Mouse (Mus musculus): ENCODE results near the gene Fam129b. TPM values are rescaled to one million over a fixed set of nuclear protein-coding genes. Genes with fewer than 3 reads are reported as not detected.
"Not testable (repeated sequence)": the region's sequence is repeated elsewhere in the genome, so short reads cannot be mapped to it uniquely, and the experiment has no call there.

The Fam129b gene
- 10 to 100 TPM; 22.6 to 26.3 TPM for total RNA-seq (2021)
- long read RNA-seq, transcript Fam129b-201 (14 exons, 3,714 nt): major isoform, 8 of 11 reads
- long read RNA-seq, partial matches to known transcripts: 1 of 11 reads
- long read RNA-seq, other reads (novel, unspliced or antisense): 2 of 11 reads

DNA sequence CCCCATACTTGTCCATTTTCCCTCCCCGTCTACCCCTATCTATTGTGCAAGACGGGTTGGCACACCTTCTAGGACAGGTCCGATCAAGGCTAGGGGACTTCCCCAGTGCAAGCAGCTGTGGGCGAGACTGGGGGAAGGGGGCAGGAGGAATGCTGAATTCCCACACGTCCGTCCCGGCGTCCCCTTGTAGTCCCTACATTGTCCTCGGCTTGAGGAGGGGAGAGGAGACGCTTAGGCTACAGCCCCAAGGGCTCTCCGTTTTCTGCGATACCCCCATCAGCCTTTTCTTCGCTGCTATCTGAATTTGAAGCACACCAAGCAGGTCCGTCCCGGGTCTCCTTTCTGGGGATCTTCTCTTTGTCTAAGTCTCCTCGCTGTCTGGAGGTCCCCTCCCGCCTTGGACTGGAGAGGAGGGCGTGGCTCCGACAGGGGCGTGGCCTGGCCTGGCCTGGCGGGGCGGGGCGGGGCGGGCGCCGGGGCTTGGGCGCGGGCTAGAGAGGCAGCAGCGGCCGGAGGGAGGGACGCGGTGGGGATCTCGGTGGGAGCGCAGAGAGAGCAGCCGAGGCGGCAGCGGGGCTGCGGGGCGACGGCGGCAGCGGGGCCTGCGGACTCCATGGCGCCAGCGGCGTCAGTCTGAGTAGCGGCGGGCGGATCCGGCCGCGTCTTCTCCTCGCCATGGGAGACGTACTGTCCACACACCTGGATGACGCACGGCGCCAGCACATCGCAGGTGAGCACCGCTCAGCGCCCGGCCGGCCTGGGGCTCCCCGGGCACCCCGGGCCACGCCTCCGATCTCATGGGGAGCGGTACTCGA, at the start of gene Fam129b:
Gene Fam129b (plus strand): TSS at position 440 of the 815 bp plus-strand sequence.
- DNase-seq (ENCODE audit: low spot score in 2 of 2): peak; percentile 76 to 82

DNA sequence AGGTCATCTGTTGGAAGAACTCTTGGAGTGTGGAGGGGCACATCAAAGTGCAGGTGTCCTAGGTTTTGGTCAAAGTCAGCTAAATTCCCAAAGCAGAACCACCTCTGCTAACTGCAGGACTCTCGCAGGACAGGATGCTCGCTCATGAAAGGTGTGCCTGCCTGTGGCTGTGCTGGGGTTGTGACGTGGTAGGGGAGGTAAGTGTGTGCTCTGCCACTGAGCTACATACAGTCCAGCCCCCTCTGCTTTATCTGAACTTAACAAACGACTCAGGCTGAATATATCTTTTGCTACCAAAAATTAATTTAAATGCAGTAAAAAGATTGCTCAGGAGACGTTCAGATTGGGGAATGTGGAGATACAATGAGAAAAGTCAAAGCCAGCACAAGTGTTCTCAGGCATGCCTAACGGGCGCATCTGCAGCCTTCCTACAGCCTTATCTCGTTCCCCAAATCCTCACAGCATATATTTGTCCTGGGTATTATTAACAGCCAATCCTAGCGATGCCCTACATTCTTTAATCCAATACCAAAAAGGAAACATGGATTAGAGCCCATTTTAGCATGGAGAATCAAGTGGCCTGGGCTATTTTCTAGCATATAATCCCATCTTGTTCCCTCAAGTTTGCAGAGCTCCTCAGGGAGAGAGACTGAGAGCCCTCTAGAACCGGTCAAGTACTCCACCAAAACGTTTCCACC, 46.8 kb upstream of the Fam129b start:
- no peak for DNase-seq (ENCODE audit: low spot score in 2 of 2)

DNA sequence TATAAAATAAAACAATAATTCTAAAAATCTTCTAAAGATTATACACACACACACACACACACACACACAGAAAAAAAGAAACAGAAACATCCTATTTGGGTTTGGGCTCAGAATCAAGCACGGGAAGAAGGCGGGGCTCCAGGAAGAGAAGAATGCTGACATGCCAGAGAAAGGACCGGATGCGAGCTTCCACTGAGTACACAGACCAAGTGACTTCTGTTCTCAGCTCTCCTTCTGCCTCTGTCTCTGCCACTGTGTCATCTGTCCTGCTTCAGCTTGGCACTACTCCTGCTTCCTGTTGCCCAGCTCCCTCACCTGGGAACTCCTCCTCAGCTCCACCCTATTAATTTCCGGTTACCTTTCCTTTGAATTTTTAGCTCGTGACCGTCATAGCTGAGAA, 41.4 kb upstream of the Fam129b start:
- DNase-seq (ENCODE audit: low spot score in 2 of 2): no peak

DNA sequence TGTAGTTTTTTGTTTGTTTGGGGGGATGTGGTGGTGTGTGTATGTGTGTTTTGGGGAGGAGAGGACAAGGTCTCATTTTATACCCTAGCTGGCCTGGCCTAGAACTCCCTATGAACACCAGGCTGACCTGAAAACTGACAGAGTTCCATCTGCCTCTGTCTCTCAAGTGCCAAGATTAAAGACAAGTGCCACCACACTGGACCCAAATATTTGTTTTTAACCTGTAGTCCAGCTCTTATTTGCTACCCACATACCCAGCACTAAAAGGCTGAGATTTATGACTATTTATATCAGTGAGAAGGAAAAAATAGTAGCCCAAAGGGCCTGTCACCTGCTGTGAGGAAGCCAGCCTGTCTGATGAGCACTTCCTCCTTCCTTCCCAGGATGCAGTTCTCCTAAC, 40.3 kb upstream of the Fam129b start:
- no peak for DNase-seq (ENCODE audit: low spot score in 2 of 2)

DNA sequence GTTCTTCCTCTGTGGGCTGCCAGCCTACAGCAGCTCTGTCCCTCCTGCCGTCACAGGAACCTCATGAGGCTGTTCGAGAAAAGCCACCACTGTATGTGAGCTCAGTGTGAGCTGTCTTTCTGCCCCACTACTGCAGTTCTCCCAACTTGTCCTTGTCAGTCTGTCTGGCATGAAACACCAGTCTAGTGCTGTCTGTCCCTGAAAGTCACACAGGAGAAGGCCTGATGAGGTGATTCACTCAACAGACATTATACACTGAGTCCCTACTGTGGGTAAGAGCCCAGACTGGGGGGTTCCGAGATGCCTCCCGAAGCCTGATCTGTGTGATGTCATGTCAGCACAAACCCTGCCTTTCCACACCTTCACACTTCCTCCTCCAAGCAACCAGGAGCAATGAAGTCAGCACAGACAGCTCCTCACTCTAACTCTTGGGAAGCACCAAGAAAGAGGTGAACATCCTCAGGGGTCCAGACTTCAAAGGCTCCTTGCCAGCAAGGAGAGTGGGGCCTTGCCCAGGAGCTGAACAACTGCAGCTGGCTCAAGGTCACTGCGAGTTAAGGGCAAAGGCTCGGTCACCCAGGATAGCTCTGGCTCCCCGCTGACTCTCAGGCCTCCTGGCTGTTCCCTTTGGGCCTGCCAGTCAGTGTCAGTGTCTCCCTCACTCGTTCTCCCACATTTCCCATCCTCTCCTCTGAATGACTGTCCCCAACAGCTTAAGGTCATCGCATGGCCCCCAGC, 37.6 kb upstream of the Fam129b start:
- DNase-seq (ENCODE audit: low spot score in 2 of 2): no peak

DNA sequence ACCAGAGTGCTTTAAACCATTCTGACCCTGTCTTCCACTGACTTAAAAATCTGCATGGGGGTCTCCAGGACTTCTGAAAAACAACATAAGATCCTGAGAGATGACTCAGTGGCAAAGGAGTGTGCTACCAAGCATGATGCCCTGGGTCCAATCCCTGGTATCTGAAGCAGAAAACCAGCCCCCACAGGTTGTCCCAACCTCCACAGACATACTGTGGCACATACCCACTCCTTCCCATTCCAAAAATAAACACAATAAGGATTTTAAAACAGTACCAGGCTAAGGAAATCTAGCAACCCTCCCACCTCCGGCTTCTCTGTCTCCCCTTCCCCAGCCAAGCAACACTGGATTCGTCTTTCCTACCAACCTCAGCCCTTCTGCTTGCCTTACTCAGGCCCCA, 36.7 kb upstream of the Fam129b start:
- DNase-seq (ENCODE audit: low spot score in 2 of 2): no peak

DNA sequence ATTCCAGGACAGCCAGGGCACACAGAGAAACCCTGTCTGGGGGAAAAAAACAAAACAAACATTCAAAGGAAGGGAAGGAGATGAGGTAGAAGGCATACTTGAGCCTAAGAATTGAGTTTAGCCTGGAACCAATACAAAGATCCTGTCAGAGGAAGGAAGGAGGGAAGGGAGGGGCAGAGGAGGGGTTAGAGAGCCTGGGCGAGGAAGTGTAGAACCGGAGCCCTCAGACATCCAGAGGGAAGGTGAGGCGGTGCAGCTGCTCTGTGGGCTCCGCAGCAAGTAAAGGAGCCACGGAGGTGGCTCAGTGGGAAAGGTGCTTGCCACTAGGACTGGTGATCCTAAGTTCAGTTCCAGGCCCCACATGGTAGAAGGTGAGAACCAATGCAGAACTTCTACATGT, 34.8 kb upstream of the Fam129b start:
- no peak for DNase-seq (ENCODE audit: low spot score in 2 of 2)

DNA sequence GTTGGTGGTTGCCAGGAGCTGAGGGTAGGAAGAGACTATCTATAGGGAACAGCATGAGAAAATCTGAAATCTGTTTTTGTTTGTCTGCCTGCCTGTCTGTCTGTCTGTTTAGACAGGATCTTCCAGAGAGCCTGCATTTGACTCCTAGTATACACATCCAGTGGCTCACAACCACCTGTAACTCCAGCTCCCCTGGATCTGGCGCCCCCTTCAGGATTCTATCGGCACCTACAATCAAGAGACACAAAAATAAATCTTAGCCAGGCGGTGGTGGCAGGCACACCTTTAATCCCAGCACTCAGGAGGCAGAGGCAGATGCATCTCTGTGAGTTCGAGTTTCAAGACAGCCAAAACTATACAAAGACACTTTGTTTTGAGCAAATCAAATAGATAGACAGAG, 33.4 kb upstream of the Fam129b start:
- DNase-seq (ENCODE audit: low spot score in 2 of 2): no peak

DNA sequence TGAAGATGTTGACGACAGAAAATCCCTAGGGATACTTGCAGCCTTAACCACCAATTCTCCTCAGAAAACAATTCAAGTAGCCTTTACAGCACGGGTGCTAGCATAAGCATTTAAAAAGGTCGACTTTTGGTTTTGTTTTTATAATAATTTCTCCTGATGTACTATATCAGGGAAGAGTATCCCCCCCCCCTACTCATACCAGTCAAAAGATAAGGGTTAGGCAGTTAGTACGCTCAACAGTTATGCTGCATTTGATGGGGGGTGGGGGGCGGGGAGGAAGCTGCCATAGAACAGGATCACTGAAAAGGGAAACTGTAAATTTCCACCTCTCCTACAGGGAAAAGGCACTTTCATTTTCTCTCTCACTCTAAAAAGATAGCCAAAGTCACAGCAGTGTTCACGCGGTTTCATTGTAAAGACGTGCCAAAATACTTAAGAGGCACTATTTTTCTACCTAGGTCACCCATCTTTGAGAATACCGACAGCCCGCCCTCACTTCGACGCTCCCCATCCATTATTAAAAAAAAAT, 30.3 kb upstream of the Fam129b start:
- no peak for DNase-seq (ENCODE audit: low spot score in 2 of 2)

DNA sequence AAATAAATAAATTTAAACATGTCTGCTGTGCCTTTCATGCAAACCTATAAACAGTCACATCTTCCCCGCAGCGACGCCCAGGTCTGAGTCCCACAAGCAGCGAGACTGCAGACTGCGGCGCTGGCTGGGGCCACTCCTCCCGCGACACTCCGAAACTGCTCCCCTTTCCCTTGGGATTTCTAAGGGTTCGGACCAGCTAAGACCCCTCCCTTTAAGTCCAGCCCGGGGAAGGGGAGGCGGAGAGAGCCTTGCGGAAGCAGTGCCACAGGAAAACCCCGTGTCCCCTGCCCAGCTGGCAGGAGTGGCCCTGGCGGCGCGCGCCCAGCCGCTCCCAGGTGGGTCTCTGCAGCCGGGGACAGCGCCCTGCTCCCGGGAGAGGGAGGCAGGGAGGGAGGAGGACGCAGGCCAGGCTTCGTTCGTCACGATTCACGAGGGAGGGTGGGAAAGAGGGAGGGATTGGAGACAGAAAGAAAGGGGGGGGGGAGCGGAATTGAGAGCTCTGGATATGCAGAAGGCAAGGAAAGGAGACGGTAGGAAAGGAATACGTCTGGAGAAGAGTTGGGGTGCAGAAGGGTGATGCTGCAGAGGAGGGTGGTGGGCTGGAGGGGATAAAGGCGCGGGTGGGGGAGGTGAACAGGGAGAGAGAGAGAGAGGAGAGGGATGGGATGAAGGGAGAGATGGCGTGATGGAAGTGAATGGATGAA, 29.7 kb upstream of the Fam129b start:
- peak; percentile 77 to 79 for DNase-seq (ENCODE audit: low spot score in 2 of 2)

DNA sequence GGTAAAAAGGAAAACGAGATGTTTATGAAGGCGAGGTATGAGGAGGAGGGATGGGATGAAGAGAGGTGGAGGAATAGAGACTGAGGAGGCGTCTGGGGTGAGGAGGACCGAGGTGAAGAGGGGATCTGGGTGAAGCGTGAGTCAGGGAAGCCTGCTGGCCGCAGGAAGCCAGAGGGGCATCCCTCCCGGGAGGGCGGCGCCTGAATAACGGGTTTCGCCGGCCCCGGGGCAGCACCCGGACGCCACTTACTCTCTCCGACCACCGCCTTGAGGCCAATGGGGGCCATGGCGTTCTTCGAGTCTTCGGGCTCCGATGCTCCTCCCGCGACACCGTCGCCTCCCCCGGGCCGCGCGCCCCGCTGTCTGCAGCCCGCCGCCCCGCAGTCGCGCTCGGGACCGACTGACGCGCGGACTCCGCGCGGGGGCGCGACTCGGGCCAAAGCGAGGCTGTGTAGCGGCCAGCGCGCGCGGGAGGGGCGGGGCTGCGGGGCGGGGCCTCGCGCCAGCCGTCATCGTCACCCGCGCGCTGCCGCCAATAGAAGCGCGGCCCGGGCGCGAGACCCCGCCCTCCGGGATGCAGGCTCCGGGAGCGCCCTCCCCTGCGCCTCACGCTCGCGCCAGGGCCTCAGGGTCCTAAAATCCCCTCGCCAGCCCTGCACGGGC, 29.0 kb upstream of the Fam129b start, which contains the start of gene Stxbp1:
Gene Stxbp1 (minus strand): TSS at position 441 of the 663 bp plus-strand sequence.
- peak; percentile 86 to 92 for DNase-seq (ENCODE audit: low spot score in 2 of 2)

DNA sequence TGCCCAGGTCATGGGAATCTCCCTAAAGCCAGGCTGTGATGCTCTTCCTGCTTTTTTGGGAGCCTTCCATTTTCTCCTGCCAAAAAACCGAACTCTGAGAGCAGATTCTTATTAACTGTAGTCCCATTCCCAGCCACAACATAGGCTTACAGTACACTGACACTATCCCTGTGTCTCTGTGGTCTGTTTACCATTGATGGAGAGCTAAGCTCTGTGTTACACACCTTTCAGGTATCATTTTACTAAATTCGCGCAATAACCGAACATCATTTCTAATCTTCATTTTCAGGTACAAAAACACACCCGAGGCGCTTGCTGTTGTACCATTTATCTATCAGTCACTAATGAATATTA, 28.5 kb upstream of the Fam129b start:
- DNase-seq (ENCODE audit: low spot score in 2 of 2): no peak

DNA sequence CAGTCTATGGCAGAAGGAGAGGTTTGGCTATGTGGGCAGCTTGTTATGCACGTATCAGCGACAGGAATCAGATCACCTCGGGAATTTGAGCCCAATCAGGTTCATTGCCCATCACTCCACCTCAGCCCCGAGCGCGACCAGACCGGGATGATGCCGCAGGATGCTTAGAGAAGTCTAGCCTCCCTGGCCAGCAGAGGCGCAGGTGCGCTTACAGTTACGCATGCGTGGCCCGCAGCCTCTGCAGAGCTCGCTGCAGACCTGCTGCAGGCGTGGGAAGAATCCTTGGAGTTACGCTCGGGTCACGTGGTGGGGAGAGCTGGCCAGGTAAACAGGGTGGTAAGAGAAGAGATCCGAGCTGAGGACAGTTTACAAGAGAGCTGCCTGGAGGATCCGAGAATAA, 23.8 kb upstream of the Fam129b start:
- peak in 1 of 2 experiments; percentile 54 for DNase-seq (ENCODE audit: low spot score in 2 of 2)

DNA sequence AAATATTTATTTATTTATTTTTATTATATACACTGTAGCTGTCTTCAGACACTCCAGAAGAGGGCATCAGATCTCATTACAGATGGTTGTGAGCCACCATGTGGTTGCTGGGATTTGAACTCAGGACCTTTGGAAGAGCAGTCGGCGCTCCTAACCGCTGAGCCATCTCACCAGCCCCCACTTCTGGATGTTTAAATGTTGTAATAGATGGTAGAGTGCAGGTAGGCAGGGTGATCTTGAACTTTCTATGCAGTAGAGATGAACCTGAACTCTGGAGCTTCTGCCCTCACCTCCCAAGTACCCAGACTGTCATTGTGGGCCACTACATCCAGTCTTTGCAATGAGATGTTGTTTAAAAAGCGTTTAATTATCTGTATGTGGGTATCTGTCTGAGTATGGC, 22.2 kb upstream of the Fam129b start:
- DNase-seq (ENCODE audit: low spot score in 2 of 2): not testable (repeated sequence)

DNA sequence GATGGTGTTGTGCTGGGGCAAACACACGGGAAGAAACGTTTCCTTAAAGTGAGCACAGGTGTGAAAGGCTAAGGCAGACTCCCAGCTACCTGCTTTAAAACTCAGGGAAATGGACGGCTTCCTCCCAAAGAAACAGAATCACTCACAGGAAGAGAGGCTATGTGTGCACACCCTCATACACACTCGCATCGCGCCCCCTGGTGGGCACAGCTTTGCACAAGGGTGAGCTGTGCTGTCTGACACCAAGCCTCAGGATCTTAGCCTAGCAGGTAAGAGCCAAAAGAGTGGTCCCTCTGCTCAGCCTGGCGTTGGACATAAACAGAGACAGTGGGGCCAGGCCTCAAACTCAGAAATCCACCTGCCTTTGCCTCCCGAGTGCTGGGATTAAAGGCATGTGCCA, 21.7 kb upstream of the Fam129b start:
- DNase-seq (ENCODE audit: low spot score in 2 of 2): peak; percentile 91 to 92

DNA sequence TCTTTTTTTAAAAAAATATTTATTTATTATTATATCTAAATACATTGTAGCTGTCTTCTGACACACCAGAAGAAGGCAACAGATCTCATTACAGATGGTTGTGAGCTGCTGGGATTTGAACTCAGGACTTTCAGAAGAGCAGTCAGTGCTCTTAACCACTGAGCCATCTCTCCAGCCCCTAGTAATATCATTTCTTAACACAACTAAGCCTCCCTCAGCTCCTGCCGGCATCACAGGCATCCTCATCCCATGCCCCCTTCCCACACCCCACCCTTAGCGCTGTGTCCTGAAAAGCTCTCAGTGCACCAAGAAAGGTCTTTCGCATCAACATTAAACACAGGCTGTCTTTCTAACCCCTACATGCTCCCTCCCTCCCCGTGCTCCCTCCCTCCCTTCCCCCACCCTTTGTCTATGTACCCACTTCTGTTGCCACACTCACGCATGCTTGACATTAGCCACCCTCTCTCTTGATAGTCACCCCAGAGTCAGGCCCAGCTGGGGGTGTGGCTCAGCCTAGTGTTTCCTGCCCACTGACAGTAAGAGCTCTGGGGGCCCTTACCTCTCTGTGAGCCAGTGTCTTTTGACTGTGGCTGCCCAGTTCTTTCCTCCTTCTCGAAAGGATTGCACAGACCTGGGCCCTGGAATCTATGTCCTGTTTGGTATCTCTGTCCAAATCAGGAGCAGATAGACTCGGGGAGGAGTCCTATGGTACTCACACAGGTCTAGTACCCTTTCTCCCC, 20.7 kb upstream of the Fam129b start:
- no peak for DNase-seq (ENCODE audit: low spot score in 2 of 2)

DNA sequence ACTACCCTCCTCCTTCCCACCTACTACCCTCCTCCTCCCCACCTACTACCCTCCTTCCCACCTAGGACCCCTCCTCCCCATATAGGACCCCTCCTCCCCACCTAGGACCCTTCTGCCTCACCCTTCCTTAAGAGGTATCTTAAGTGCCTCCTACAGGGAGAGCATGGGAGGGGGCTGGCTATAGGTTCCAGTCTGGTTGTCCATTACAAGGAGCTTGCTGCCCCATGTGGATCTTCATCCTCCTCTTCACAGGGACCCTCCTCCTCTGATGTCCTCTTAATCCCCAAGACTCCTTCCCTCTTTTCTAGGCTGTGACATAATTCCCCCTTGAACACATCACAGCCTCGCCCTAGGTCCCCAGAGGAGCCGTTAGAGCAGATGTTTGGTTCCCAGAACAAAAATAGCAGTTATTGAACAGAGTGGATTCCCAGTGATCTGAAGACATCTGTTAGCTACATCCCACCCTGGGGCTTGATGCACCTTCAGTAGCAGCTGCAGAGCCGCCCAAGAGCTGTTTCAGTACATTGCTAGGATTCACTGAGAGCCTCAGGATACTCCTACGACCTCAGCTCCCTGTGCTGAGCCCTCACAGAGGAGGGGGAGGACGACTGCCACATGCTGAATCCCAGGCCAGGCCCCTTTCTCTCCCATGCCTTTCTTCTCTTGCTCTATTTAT, 20.0 kb upstream of the Fam129b start:
- no peak for DNase-seq (ENCODE audit: low spot score in 2 of 2)

DNA sequence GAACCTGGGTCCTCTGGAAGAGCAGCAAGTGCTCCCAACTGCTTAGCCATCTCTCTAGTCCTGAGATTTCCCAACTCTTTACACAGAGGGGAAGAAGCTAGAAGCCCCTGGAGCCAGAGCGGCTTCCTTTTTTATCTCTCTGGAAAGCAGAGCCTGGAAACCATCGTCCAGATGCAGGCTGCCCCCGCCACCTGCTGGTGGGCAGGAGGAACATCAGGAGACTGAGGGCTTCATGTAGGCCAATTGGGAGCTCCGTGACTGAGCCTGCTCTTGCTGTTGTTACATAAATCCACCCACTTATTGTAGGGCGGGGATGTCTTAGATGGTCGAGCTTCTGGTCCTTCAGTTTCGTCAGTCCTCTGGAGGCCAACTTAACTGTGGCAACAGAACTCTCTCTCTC, 18.3 kb upstream of the Fam129b start:
- peak; percentile 73 to 84 for DNase-seq (ENCODE audit: low spot score in 2 of 2)
